Mouse (Mus musculus): ENCODE data around the gene Prtn3. TPM values are rescaled to one million over a fixed set of nuclear protein-coding genes. Genes with fewer than 3 reads are reported as not detected.

The Prtn3 gene
- polyA plus RNA-seq, 1 experiment from 2014 or later: 52.4 TPM

- Histone ChIP-seq H3K27me3 (replicated peaks; ENCODE audit: control insufficient read depth, insufficient read depth, low read length) (no peaks in the 10 kb centered on the region), H3K4me2 (no peak overlapping the region), H3K27ac (ENCODE audit: low read depth, low read length) (no peak overlapping the region), H3K9me3 (ENCODE audit: control insufficient read depth, low read length) (no peaks in the 10 kb centered on the region), H3K9ac (ENCODE audit: low read depth, low read length) (no peak overlapping the region), H3K36me3 (ENCODE audit: control insufficient read depth, insufficient read depth, low read length) (peaks cover 36% of the 10 kb centered on the region), H3K4me3 (ENCODE audit: low read depth, low read length) (no peak overlapping the region), H3K4me1 (replicated peaks; ENCODE audit: control insufficient read depth, insufficient read depth, low read length) (no peaks in the 10 kb centered on the region; the same call in 1 of the 2 replicates)
- DNase-seq (ENCODE audit: low spot score): peak; percentile 64
- WGBS: 61% methylated on average over 12 of the region's 12 CpGs
- ATAC-seq (replicated peaks; ENCODE audit: low FRiP score): peak; percentile 38; the same call in 1 of the 2 replicates
These were observed 9.1 kb upstream of the Prtn3 start for GRCm38 (mm10) chr10:79865189-79865601.

GRCm38 (mm10) chr10:79865801-79866295 is 8.4 kb upstream of the Prtn3 start:
- Histone ChIP-seq H3K4me3 (ENCODE audit: low read depth, low read length) (no peak overlapping the region), H3K27me3 (replicated peaks; ENCODE audit: control insufficient read depth, insufficient read depth, low read length) (no peaks in the 10 kb centered on the region), H3K9ac (ENCODE audit: low read depth, low read length) (no peak overlapping the region), H3K36me3 (ENCODE audit: control insufficient read depth, insufficient read depth, low read length) (peaks cover 30% of the 10 kb centered on the region), H3K27ac (ENCODE audit: low read depth, low read length) (no peak overlapping the region), H3K9me3 (ENCODE audit: control insufficient read depth, low read length) (no peaks in the 10 kb centered on the region), H3K4me1 (replicated peaks; ENCODE audit: control insufficient read depth, insufficient read depth, low read length) (no peaks in the 10 kb centered on the region; the same call in 1 of the 2 replicates), H3K4me2 (no peak overlapping the region)
- ATAC-seq (replicated peaks; ENCODE audit: low FRiP score): no peak
- WGBS: 78% methylated on average over 19 of the region's 19 CpGs
- DNase-seq (ENCODE audit: low spot score): no peak

- Histone ChIP-seq H3K9ac (ENCODE audit: low read depth, low read length) (no peak overlapping the region), H3K27ac (ENCODE audit: low read depth, low read length) (no peak overlapping the region), H3K4me1 (replicated peaks; ENCODE audit: control insufficient read depth, insufficient read depth, low read length) (no peaks in the 10 kb centered on the region; the same call in 1 of the 2 replicates), H3K36me3 (ENCODE audit: control insufficient read depth, insufficient read depth, low read length) (peaks cover 22% of the 10 kb centered on the region), H3K27me3 (replicated peaks; ENCODE audit: control insufficient read depth, insufficient read depth, low read length) (no peaks in the 10 kb centered on the region), H3K4me3 (ENCODE audit: low read depth, low read length) (no peak overlapping the region), H3K9me3 (ENCODE audit: control insufficient read depth, low read length) (no peaks in the 10 kb centered on the region), H3K4me2 (no peak overlapping the region)
- no peak for ATAC-seq (replicated peaks; ENCODE audit: low FRiP score)
- DNase-seq (ENCODE audit: low spot score): no peak
- WGBS: 81% methylated on average over 11 of the region's 11 CpGs
These were observed 7.7 kb upstream of the Prtn3 start for GRCm38 (mm10) chr10:79866601-79867000.

GRCm38 (mm10) chr10:79871845-79872244 is 2.4 kb upstream of the Prtn3 start:
- Histone ChIP-seq H3K27me3 (replicated peaks; ENCODE audit: control insufficient read depth, insufficient read depth, low read length) (peaks cover 11% of the 10 kb centered on the region), H3K36me3 (ENCODE audit: control insufficient read depth, insufficient read depth, low read length) (no peaks in the 10 kb centered on the region), H3K4me1 (replicated peaks; ENCODE audit: control insufficient read depth, insufficient read depth, low read length) (peaks cover 9% of the 10 kb centered on the region), H3K4me3 (ENCODE audit: low read depth, low read length) (no peak overlapping the region), H3K9me3 (ENCODE audit: control insufficient read depth, low read length) (no peaks in the 10 kb centered on the region), H3K9ac (ENCODE audit: low read depth, low read length) (no peak overlapping the region), H3K27ac (ENCODE audit: low read depth, low read length) (no peak overlapping the region), H3K4me2 (no peak overlapping the region)
- no peak for ATAC-seq (replicated peaks; ENCODE audit: low FRiP score)
- WGBS: 87% methylated on average over 8 of the region's 8 CpGs
- no peak for DNase-seq (ENCODE audit: low spot score)

- H3K9ac ChIP-seq (ENCODE audit: low read depth, low read length): no peak overlapping the region
- H3K4me3 ChIP-seq (ENCODE audit: low read depth, low read length): peak overlapping the region; percentile 0; the same call in 1 of the 2 replicates
- 37% methylated on average over 3 of the region's 3 CpGs for WGBS
- peak overlapping the region; percentile 75 for H3K4me2 ChIP-seq
- ATAC-seq (replicated peaks; ENCODE audit: low FRiP score) (no peak), DNase-seq (ENCODE audit: low spot score) (no peak)
- no peak overlapping the region for H3K27ac ChIP-seq (ENCODE audit: low read depth, low read length)
- no peaks in the 10 kb centered on the region for H3K36me3 ChIP-seq (ENCODE audit: control insufficient read depth, insufficient read depth, low read length)
- no peaks in the 10 kb centered on the region for H3K9me3 ChIP-seq (ENCODE audit: control insufficient read depth, low read length)
- H3K4me1 ChIP-seq (replicated peaks; ENCODE audit: control insufficient read depth, insufficient read depth, low read length): peaks cover 16% of the 10 kb centered on the region
- peaks cover 11% of the 10 kb centered on the region for H3K27me3 ChIP-seq (replicated peaks; ENCODE audit: control insufficient read depth, insufficient read depth, low read length)
These were observed 1.4 kb upstream of the Prtn3 start for GRCm38 (mm10) chr10:79872862-79873261.

GRCm38 (mm10) chr10:79873313-79873712 is 963 bp upstream of the Prtn3 start:
- ATAC-seq (replicated peaks; ENCODE audit: low FRiP score) (no peak), DNase-seq (ENCODE audit: low spot score) (no peak)
- peak overlapping the region; percentile 75 for H3K4me2 ChIP-seq
- H3K9ac ChIP-seq (ENCODE audit: low read depth, low read length): no peak overlapping the region
- peaks cover 11% of the 10 kb centered on the region for H3K27me3 ChIP-seq (replicated peaks; ENCODE audit: control insufficient read depth, insufficient read depth, low read length)
- H3K36me3 ChIP-seq (ENCODE audit: control insufficient read depth, insufficient read depth, low read length): no peaks in the 10 kb centered on the region
- H3K4me3 ChIP-seq (ENCODE audit: low read depth, low read length): peak overlapping the region; percentile 53
- H3K4me1 ChIP-seq (replicated peaks; ENCODE audit: control insufficient read depth, insufficient read depth, low read length): peaks cover 16% of the 10 kb centered on the region
- H3K27ac ChIP-seq (ENCODE audit: low read depth, low read length): no peak overlapping the region
- 12% methylated on average over 6 of the region's 6 CpGs for WGBS
- H3K9me3 ChIP-seq (ENCODE audit: control insufficient read depth, low read length): no peaks in the 10 kb centered on the region

- DNase-seq (ENCODE audit: low spot score) (peak; percentile 34), ATAC-seq (replicated peaks; ENCODE audit: low FRiP score) (peak; percentile 10; the same call in 1 of the 2 replicates)
- peaks cover 11% of the 10 kb centered on the region for H3K27me3 ChIP-seq (replicated peaks; ENCODE audit: control insufficient read depth, insufficient read depth, low read length)
- WGBS: 4% methylated on average over 22 of the region's 26 CpGs
- H3K4me1 ChIP-seq (replicated peaks; ENCODE audit: control insufficient read depth, insufficient read depth, low read length): peaks cover 16% of the 10 kb centered on the region
- H3K9me3 ChIP-seq (ENCODE audit: control insufficient read depth, low read length): no peaks in the 10 kb centered on the region
- peak overlapping the region; percentile 58 for H3K9ac ChIP-seq (ENCODE audit: low read depth, low read length)
- peak overlapping the region; percentile 53 for H3K4me3 ChIP-seq (ENCODE audit: low read depth, low read length)
- H3K27ac ChIP-seq (ENCODE audit: low read depth, low read length): peak overlapping the region; percentile 2; the same call in 1 of the 2 replicates
- H3K36me3 ChIP-seq (ENCODE audit: control insufficient read depth, insufficient read depth, low read length): no peaks in the 10 kb centered on the region
- peak overlapping the region; percentile 75 for H3K4me2 ChIP-seq
These were observed 474 bp upstream of the Prtn3 start for GRCm38 (mm10) chr10:79873715-79874289.

- no peak for ATAC-seq (replicated peaks; ENCODE audit: low FRiP score)
- no peak overlapping the region for H3K4me3 ChIP-seq (ENCODE audit: low read depth, low read length)
- H3K4me2 ChIP-seq: peak overlapping the region; percentile 41
- H3K9me3 ChIP-seq (ENCODE audit: control insufficient read depth, low read length): no peaks in the 10 kb centered on the region
- 36% methylated on average over 1 of the region's 1 CpGs for WGBS
- peaks cover 11% of the 10 kb centered on the region for H3K27me3 ChIP-seq (replicated peaks; ENCODE audit: control insufficient read depth, insufficient read depth, low read length)
- H3K4me1 ChIP-seq (replicated peaks; ENCODE audit: control insufficient read depth, insufficient read depth, low read length): peaks cover 36% of the 10 kb centered on the region
- no peak overlapping the region for H3K9ac ChIP-seq (ENCODE audit: low read depth, low read length)
- no peak overlapping the region for H3K27ac ChIP-seq (ENCODE audit: low read depth, low read length)
- no peaks in the 10 kb centered on the region for H3K36me3 ChIP-seq (ENCODE audit: control insufficient read depth, insufficient read depth, low read length)
- no peak for DNase-seq (ENCODE audit: low spot score)
These were observed 2.9 kb downstream of the Prtn3 start for GRCm38 (mm10) chr10:79877174-79877573.

- peaks cover 42% of the 10 kb centered on the region for H3K4me1 ChIP-seq (replicated peaks; ENCODE audit: control insufficient read depth, insufficient read depth, low read length)
- peak overlapping the region; percentile 7; the same call in 1 of the 2 replicates for H3K9ac ChIP-seq (ENCODE audit: low read depth, low read length)
- peak overlapping the region; percentile 59 for H3K27ac ChIP-seq (ENCODE audit: low read depth, low read length)
- ATAC-seq (replicated peaks; ENCODE audit: low FRiP score) (no peak), DNase-seq (ENCODE audit: low spot score) (no peak)
- H3K27me3 ChIP-seq (replicated peaks; ENCODE audit: control insufficient read depth, insufficient read depth, low read length): peaks cover 12% of the 10 kb centered on the region
- no peak overlapping the region for H3K4me3 ChIP-seq (ENCODE audit: low read depth, low read length)
- H3K9me3 ChIP-seq (ENCODE audit: control insufficient read depth, low read length): no peaks in the 10 kb centered on the region
- peak overlapping the region; percentile 41 for H3K4me2 ChIP-seq
- 32% methylated on average over 12 of the region's 12 CpGs for WGBS
- no peaks in the 10 kb centered on the region for H3K36me3 ChIP-seq (ENCODE audit: control insufficient read depth, insufficient read depth, low read length)
These were observed 3.5 kb downstream of the Prtn3 start for GRCm38 (mm10) chr10:79877757-79878156.
